Mouse (Mus musculus): ENCODE data around the gene Gm20388.

GRCm38 (mm10) chr8:122784756-122785155 is 2874.1 kb downstream of the Gm20388 start:
- no peak for TF ChIP-seq CHD2 (IDR thresholded peaks at IDR 0.05; ENCODE audit: low read depth, low read length)
- TF ChIP-seq ZNF384 (IDR thresholded peaks at IDR 0.05; ENCODE audit: low read depth, low read length) = no peak
- no peak for TF ChIP-seq MAFK (IDR thresholded peaks at IDR 0.05; ENCODE audit: insufficient read depth, low read depth, low read length)
- TF ChIP-seq HCFC1 (IDR thresholded peaks at IDR 0.05; ENCODE audit: borderline replicate concordance, insufficient read depth, low read length) = no peak
- TF ChIP-seq ZC3H11A (IDR thresholded peaks at IDR 0.05; ENCODE audit: borderline replicate concordance, low read depth, low read length) = no peak
